Comparison of ENCODE assay signal across 8 mouse cellular contexts in genomic region chr11:6291401-6292115, GRCm38 (mm10). TPM values are rescaled to one million over a fixed set of nuclear protein-coding genes. Genes with fewer than 3 reads are reported as not detected.
A peak's percentile ranks its signal among the peaks of the same experiment; 100 is the strongest.
DNase-seq lines count a peak whose midpoint lies in the region; ATAC-seq lines count a peak whose summit lies in the region.

Ogdh (plus strand) TSS chr11:6291633.

- H3K4me2 ChIP-seq in hindbrain, embryonic 11.5 days (replicated peaks; ENCODE audit: low read depth, low read length), result peak within 1 kb of the TSS; percentile 76

- H3K27me3 ChIP-seq in hindbrain, embryonic 11.5 days (ENCODE audit: control insufficient read depth, insufficient read depth, low read length), result no peaks in the 10 kb centered on the region

- H3K27ac ChIP-seq in hindbrain, embryonic 11.5 days (ENCODE audit: low read depth, low read length), result peak within 1 kb of the TSS; percentile 64

- peak within 1 kb of the TSS; percentile 61 for H3K9ac ChIP-seq in hindbrain, embryonic 11.5 days (ENCODE audit: low read depth, low read length)

- H3K4me3 ChIP-seq in hindbrain, embryonic 11.5 days (ENCODE audit: low read depth, low read length), result peak within 1 kb of the TSS; percentile 83

- no peaks in the 10 kb centered on the region for H3K36me3 ChIP-seq in hindbrain, embryonic 11.5 days (ENCODE audit: control insufficient read depth, insufficient read depth, low read length)

- H3K4me1 ChIP-seq in hindbrain, embryonic 11.5 days (replicated peaks; ENCODE audit: control insufficient read depth, insufficient read depth, low read length), result no peaks in the 10 kb centered on the region

- ATAC-seq in hindbrain, embryonic 11.5 days (ENCODE audit: low FRiP score), result peak; percentile 99

- 0% methylated on average over 73 of the region's 77 CpGs for WGBS in hindbrain, embryonic 11.5 days

- H3K9me3 ChIP-seq in hindbrain, embryonic 11.5 days (ENCODE audit: control insufficient read depth, low read length), result no peaks in the 10 kb centered on the region

- DNase-seq in Muller cell, postnatal 12 days (ENCODE audit: inconsistent ontology term), result peak; percentile 99
- peak; percentile 99 for DNase-seq in cerebellum, adult 9-11 months
- DNase-seq in frontal cortex, adult 2 months (ENCODE audit: extremely low spot score in 1 of 2, low spot score in 1 of 2), result peak; percentile 95 to 98
- peak; percentile 98 for DNase-seq in hindbrain, embryonic 11.5 days (ENCODE audit: low spot score)
- DNase-seq in layer of hippocampus, postnatal 10 days (ENCODE audit: low spot score in 2 of 2), result peak; percentile 99
- peak; percentile 99 for DNase-seq in lung, postnatal 10 days
- DNase-seq in ovary, postnatal 36 days (ENCODE audit: low spot score), result peak; percentile 98
- peak; percentile 99 for DNase-seq in thymus, postnatal 25 days

RNA-seq across cellular contexts. Expression of gene Ogdh, which starts in this region (rescaled TPM):
- 145 and 146 TPM in 2 replicates for polyA plus RNA-seq in frontal cortex, adult 2 months (2012; rRNA removed)
- polyA plus RNA-seq in hindbrain, embryonic 11.5 days (2014; fragmentation: Nextera tagmentation; extraction: Ambion mirVana), result 70.2 and 82.1 TPM in 2 replicates
- total RNA-seq in layer of hippocampus, postnatal 10 days (2021), result 100 to 1,000 TPM; 218 to 231 TPM

Comparison
In these comparisons a context has a peak if more than half of its experiments do, and no peak if none do; other contexts are left out.
1. Peak in every context shown above with its lines: DNase-seq, ATAC-seq, H3K4me3 ChIP-seq and H3K27ac ChIP-seq.